Mouse (Mus musculus): ENCODE results near the gene Sdc3.

Gene Sdc3

GRCm38 (mm10) chr4:130793180-130793501 is 804 bp downstream of the Sdc3 start:
- no peak for DNase-seq (ENCODE audit: low spot score in 2 of 2)

- DNase-seq (ENCODE audit: low spot score in 2 of 2), result no peak
These were observed 2.4 kb downstream of the Sdc3 start for GRCm38 (mm10) chr4:130794771-130795170.

- no peak for DNase-seq (ENCODE audit: low spot score in 2 of 2)
These were observed 3.6 kb downstream of the Sdc3 start for GRCm38 (mm10) chr4:130795970-130796369.

GRCm38 (mm10) chr4:130797201-130798051 is 5.1 kb downstream of the Sdc3 start:
- DNase-seq (ENCODE audit: low spot score in 2 of 2), result no peak

- no peak for DNase-seq (ENCODE audit: low spot score in 2 of 2)
These were observed 6.1 kb downstream of the Sdc3 start for GRCm38 (mm10) chr4:130798416-130798815.

- no peak for DNase-seq (ENCODE audit: low spot score in 2 of 2)
These were observed 6.8 kb downstream of the Sdc3 start for GRCm38 (mm10) chr4:130799118-130799517.

GRCm38 (mm10) chr4:130799582-130799981 is 7.2 kb downstream of the Sdc3 start:
- no peak for DNase-seq (ENCODE audit: low spot score in 2 of 2)

- no peak for DNase-seq (ENCODE audit: low spot score in 2 of 2)
These were observed 7.8 kb downstream of the Sdc3 start for GRCm38 (mm10) chr4:130800147-130800546.

- no peak for DNase-seq (ENCODE audit: low spot score in 2 of 2)
These were observed 8.9 kb downstream of the Sdc3 start for GRCm38 (mm10) chr4:130801198-130801597.

GRCm38 (mm10) chr4:130801624-130802329 is 9.4 kb downstream of the Sdc3 start:
- no peak for DNase-seq (ENCODE audit: low spot score in 2 of 2)

GRCm38 (mm10) chr4:130803591-130803990 is 11.3 kb downstream of the Sdc3 start:
- DNase-seq (ENCODE audit: low spot score in 2 of 2), result no peak

- no peak for DNase-seq (ENCODE audit: low spot score in 2 of 2)
These were observed 12.0 kb downstream of the Sdc3 start for GRCm38 (mm10) chr4:130804292-130804691.

- DNase-seq (ENCODE audit: low spot score in 2 of 2), result no peak
These were observed 12.5 kb downstream of the Sdc3 start for GRCm38 (mm10) chr4:130804771-130805361.

GRCm38 (mm10) chr4:130805746-130806145 is 13.4 kb downstream of the Sdc3 start:
- DNase-seq (ENCODE audit: low spot score in 2 of 2), result no peak

- no peak for DNase-seq (ENCODE audit: low spot score in 2 of 2)
These were observed 14.4 kb downstream of the Sdc3 start for GRCm38 (mm10) chr4:130806746-130807145.

- no peak for DNase-seq (ENCODE audit: low spot score in 2 of 2)
These were observed 17.4 kb downstream of the Sdc3 start for GRCm38 (mm10) chr4:130809784-130810183.

- no peak for DNase-seq (ENCODE audit: low spot score in 2 of 2)
These were observed 18.5 kb downstream of the Sdc3 start for GRCm38 (mm10) chr4:130810845-130811244.

- no peak for DNase-seq (ENCODE audit: low spot score in 2 of 2)
These were observed 19.0 kb downstream of the Sdc3 start for GRCm38 (mm10) chr4:130811385-130811784.

- DNase-seq (ENCODE audit: low spot score in 2 of 2), result no peak
These were observed 21.6 kb downstream of the Sdc3 start for GRCm38 (mm10) chr4:130813958-130814357.

GRCm38 (mm10) chr4:130814742-130815330 is 22.5 kb downstream of the Sdc3 start:
- DNase-seq (ENCODE audit: low spot score in 2 of 2), result no peak

GRCm38 (mm10) chr4:130815860-130816259 is 23.5 kb downstream of the Sdc3 start:
- DNase-seq (ENCODE audit: low spot score in 2 of 2), result no peak

- DNase-seq (ENCODE audit: low spot score in 2 of 2), result no peak
These were observed 27.5 kb downstream of the Sdc3 start for GRCm38 (mm10) chr4:130819806-130820205.

Data from spleen, postnatal 4 days (tissue).